Mouse (Mus musculus) embryo, embryonic 10 days (tissue): ENCODE results near the gene Carnmt1.
A peak's percentile ranks its signal among the peaks of the same experiment; 100 is the strongest.

Source experiments
- DNase-seq: peaks from one replicate; pipeline ENCODE4 v3.0.0-alpha.2; 2015; ENCODE audit warnings: low spot score

The Carnmt1 gene

GRCm38 (mm10) chr19:18713357-18713756 is 42.8 kb downstream of the Carnmt1 start:
- DNase-seq = peak; percentile 9

GRCm38 (mm10) chr19:18716374-18716773 is 45.8 kb downstream of the Carnmt1 start:
- peak; percentile 70 for DNase-seq

GRCm38 (mm10) chr19:18720337-18720736 is 49.8 kb downstream of the Carnmt1 start:
- no peak for DNase-seq

DNA sequence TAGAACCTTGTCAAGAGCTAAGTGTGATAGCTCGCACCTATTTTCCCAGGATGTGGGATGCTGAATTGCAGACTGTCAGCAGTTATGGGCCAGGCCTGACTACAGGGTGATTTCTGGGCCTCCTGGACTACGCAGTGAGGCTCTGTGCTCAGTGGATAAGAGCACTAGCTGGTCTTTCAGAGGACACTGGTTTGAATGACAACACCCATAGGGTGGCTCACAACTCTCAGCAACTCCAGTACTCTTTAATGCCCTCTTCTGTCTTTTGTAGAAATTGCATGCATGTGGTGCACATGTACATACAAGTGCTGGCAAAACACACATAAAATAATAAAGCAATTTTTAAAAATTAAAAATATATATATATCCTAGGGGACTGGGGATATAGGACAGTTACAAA is 54.6 kb downstream of the Carnmt1 start:
- DNase-seq = no peak

DNA sequence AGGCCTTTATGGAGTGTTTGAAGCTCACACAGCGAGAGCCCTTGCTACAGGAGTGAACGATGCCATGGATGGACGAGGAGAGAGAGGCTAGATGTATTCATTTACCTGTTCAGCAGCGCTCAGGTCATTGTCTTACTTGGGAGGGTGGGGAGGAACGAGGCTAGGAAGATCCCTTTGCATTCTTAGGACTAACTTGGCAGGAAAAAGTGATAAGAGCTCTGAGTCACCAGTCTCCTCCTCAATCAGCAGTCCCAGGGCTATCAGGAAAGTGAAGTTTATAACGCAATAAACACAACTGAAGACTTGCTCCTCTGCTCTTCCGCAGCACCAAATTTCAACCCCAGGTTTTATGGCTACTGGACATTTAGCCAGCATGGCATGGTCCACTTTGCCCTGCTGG is 59.7 kb downstream of the Carnmt1 start:
- DNase-seq = no peak

- DNase-seq = peak; percentile 16
These were observed 60.5 kb downstream of the Carnmt1 start for GRCm38 (mm10) chr19:18731077-18731476.

GRCm38 (mm10) chr19:18735901-18736300 is 65.3 kb downstream of the Carnmt1 start:
- DNase-seq = no peak

DNA sequence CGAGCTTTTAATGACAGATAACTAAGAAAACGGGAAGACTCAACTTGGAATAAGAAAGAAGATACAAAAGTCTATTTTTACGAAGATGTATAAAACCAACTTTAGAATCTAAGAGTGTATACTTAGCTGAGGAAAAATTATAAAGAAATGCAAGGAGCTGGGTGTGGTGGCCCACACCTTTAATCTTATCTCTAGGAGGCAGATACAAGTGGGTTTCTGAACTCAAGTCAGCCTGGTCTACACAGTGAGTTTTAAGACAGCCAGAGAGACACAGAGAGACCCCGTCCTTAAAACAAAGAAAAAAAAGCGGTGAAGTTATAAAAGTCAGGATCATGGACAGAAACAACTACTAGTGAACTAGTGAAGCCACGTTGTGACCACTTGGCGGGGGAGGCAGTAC is 68.6 kb downstream of the Carnmt1 start:
- no peak for DNase-seq

DNA sequence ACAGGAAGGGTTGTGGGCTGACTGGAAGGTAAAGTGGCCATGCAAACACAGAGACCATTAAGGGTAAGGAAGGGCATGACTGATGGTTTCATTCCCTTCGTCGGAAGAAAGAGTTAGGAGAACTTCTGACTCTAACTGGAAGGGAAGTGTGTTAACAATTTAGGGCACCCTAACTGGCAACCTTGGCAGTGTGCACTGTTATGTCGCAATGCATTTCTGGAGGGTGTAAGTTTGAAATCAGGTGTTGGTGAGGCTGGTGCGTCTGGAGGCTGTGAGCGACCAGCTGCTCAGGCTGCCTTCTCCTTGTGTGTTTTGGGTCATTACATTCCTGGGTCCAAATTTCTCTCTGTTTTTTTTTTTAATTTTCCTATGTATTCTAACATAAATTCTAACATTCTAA is 73.4 kb downstream of the Carnmt1 start:
- DNase-seq = no peak

DNA sequence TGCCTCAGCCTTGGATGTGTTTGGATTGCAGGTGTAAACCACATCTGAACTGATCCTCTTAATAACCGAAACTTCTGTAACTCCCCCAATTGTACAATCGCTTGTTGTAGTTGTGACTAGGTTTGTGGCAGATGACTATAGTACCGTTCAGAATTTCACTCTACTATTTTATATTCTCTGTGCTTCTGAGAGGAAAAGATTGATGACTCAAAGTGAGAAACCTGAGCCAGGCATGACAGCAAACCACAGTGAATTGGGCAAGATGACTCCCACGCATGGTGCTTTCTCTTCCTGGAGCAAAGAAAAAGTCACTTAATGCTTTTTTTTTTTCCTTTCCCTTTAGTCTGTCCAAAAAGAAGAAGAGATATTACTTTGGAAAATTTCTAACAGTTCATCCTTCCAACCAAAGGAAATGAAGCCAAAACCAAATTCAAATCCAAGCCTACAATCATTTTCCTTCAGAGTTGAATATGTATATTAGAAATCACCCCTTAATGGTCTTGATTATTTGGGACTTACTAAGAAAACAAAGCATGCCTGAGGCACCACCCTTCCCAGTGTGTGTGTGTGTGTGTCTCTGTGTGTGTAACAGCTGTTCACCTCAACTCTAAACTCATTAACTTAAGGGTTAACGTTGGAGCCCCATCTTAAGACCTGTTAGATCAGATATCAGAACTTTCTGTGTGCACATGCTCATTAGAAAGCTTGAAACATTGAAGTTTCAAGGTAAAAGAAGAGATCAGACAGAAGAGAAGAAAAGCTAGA is 76.2 kb downstream of the Carnmt1 start:
- DNase-seq = no peak

- DNase-seq = no peak
These were observed 76.8 kb downstream of the Carnmt1 start for GRCm38 (mm10) chr19:18747379-18747778.

- DNase-seq = peak; percentile 20
These were observed 79.2 kb downstream of the Carnmt1 start, which contains the start of gene Trpm6 for GRCm38 (mm10) chr19:18749598-18750339. Gene Trpm6 (plus strand): TSS chr19:18749983.
